Mouse (Mus musculus) liver, adult 2 months (tissue): Measurements from ENCODE around the gene Gm17267. TPM values are rescaled to one million over a fixed set of nuclear protein-coding genes. Genes with fewer than 3 reads are reported as not detected.
"Not testable (repeated sequence)": the region's sequence is repeated elsewhere in the genome, so short reads cannot be mapped to it uniquely, and the experiment has no call there.

Experiments used
- DNase-seq: peaks from one replicate; pipeline ENCODE4 v3.0.0-alpha.2; 2011; ENCODE audit warnings: low read depth, low spot score; ENCODE audit errors: extremely low read depth
- H3K27ac ChIP-seq: fragments of 200-500 bp; replicated peaks from 2 replicates; pipeline ENCODE4 v1.5.1; 2012; ENCODE audit warnings: low read depth, mild to moderate bottlenecking, control low read depth, inconsistent platforms, low read length; ENCODE audit not compliant: insufficient read depth
- H3K27me3 ChIP-seq: fragments of 200-500 bp; 2 replicates; pipeline ENCODE4 v1.6.1; 2012; ENCODE audit warnings: mild to moderate bottlenecking, moderate library complexity, low read length, inconsistent platforms; ENCODE audit not compliant: control insufficient read depth, insufficient read depth
- H3K36me3 ChIP-seq: fragments of 200-500 bp; 2 replicates; pipeline ENCODE4 v1.6.1; 2012; ENCODE audit warnings: low read length, inconsistent platforms; ENCODE audit not compliant: control insufficient read depth, insufficient read depth
- H3K4me1 ChIP-seq: fragments of 200-500 bp; 2 replicates; pipeline ENCODE4 v1.6.1; 2011; ENCODE audit warnings: low read length; ENCODE audit not compliant: control insufficient read depth, insufficient read depth
- H3K4me3 ChIP-seq: fragments of 200-500 bp; 2 replicates; pipeline ENCODE4 v1.5.1; 2011; ENCODE audit warnings: low read depth, mild to moderate bottlenecking, control low read depth, low read length, moderate library complexity; ENCODE audit not compliant: insufficient read depth
- H3K79me2 ChIP-seq: fragments of 200-500 bp; 2 replicates; pipeline ENCODE4 v1.6.1; 2012; ENCODE audit warnings: inconsistent platforms, mild to moderate bottlenecking, low read length, moderate library complexity; ENCODE audit not compliant: control insufficient read depth, insufficient read depth
- H3K9ac ChIP-seq: fragments of 200-500 bp; 2 replicates; pipeline ENCODE4 v1.6.1; 2012; ENCODE audit warnings: low read depth, mild to moderate bottlenecking, control low read depth, inconsistent platforms, low read length
- WGBS: fragments of 180-500 bp; shearing (Covaris S2); methylation state at CpG from one replicate; pipeline ENCODE4 v1.1.7; 2018; 5-methylcytosine and 5-hydroxymethylcytosine counted together
- polyA plus RNA-seq: library from polyadenylated mRNA; depleted of rRNA; stranded (reverse); fragments of >200 nt; gene quantifications from 2 replicates; pipeline ENCODE4 v1.2.3, GENCODE M21; 2012; rRNA removed
- total RNA-seq: library from RNA; depleted of rRNA; stranded (reverse); fragments of >200 nt; gene quantifications from 2 replicates; pipeline ENCODE4 v1.2.3, GENCODE M21; 2014; rRNA removed

Gene Gm17267
- total RNA-seq: not detected in 2 replicates
- polyA plus RNA-seq: not detected in 2 replicates

GRCm38 (mm10) chrX:126017257-126017656 is at the start of gene Gm17267:
Gene Gm17267 (plus strand): TSS chrX:126017557.
- not testable (repeated sequence) for H3K27ac ChIP-seq, H3K4me1 ChIP-seq, DNase-seq

More at GRCm38 (mm10) chrX:126017257-126017656, at the start of gene Gm17267:
- H3K79me2 ChIP-seq, H3K9ac ChIP-seq, H3K4me3 ChIP-seq, H3K36me3 ChIP-seq, H3K27me3 ChIP-seq: not testable (repeated sequence)
- no CpG with 5 or more reads among the region's 4 CpGs for WGBS
